Mouse (Mus musculus) bone marrow macrophage, adult 2 months (primary cell): ENCODE results near the gene L3hypdh.

Experiments used
- CTCF ChIP-seq: IDR thresholded peaks from 2 replicates; pipeline ENCODE4 v1.5.1; 2012; ENCODE audit warnings: low read depth, mild to moderate bottlenecking, low read length, moderate library complexity
- POLR2A ChIP-seq: IDR thresholded peaks from 2 replicates; pipeline ENCODE4 v1.6.1; 2012; ENCODE audit warnings: mild to moderate bottlenecking, low read depth, low read length, borderline replicate concordance

- no peak for TF ChIP-seq POLR2A
- TF ChIP-seq CTCF = no peak
Observed at GRCm38 (mm10) chr12:72104027-72104426, 18.8 kb upstream of the L3hypdh start.
